Mouse (Mus musculus): Measurements from ENCODE around the gene Rfc5. TPM values are rescaled to one million over a fixed set of nuclear protein-coding genes. Genes with fewer than 3 reads are reported as not detected.

Gene Rfc5
- polyA plus RNA-seq, 1 experiment from 2014 or later: 30.7 TPM

DNA sequence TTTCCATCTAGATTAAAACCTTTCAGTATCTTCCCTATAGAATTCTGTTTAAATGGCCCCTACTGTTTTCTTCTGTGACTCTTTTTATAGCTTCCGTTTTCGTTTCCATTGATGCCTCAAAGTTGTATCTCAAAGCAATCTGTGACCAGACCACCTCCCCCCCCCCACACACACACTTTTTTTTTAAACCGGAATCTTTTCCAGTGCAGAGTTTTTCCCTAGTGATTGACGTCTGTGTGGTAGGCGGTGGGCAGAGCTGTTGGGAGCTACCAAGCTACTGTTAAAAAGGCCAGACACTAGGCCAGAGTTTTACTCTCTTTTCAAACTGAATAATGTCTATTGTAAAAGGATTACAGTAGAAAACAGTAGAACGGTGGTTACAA lies 30.6 kb downstream of the Rfc5 start:
- ATAC-seq (ENCODE audit: low FRiP score, low TSS enrichment) (no peak), DNase-seq (peak; percentile 30)
- Histone ChIP-seq H3K9ac (replicated peaks; ENCODE audit: low read length) (peak overlapping the region; percentile 96), H3K4me3 (replicated peaks; ENCODE audit: low read depth, low read length) (peak overlapping the region; percentile 98), H3K27me3 (ENCODE audit: control insufficient read depth, insufficient read depth, low read length) (no peaks in the 10 kb centered on the region), H3K9me3 (ENCODE audit: control insufficient read depth, low read length) (no peaks in the 10 kb centered on the region), H3K36me3 (ENCODE audit: control insufficient read depth, insufficient read depth, low read length) (no peaks in the 10 kb centered on the region), H3K4me1 (ENCODE audit: control insufficient read depth, insufficient read depth, low read length) (peaks cover 34% of the 10 kb centered on the region), H3K4me2 (ENCODE audit: low read length) (peak overlapping the region; percentile 91), H3K27ac (replicated peaks; ENCODE audit: low read depth, low read length) (peak overlapping the region; percentile 89)
- WGBS: 4% methylated on average over 6 of the region's 6 CpGs

DNA sequence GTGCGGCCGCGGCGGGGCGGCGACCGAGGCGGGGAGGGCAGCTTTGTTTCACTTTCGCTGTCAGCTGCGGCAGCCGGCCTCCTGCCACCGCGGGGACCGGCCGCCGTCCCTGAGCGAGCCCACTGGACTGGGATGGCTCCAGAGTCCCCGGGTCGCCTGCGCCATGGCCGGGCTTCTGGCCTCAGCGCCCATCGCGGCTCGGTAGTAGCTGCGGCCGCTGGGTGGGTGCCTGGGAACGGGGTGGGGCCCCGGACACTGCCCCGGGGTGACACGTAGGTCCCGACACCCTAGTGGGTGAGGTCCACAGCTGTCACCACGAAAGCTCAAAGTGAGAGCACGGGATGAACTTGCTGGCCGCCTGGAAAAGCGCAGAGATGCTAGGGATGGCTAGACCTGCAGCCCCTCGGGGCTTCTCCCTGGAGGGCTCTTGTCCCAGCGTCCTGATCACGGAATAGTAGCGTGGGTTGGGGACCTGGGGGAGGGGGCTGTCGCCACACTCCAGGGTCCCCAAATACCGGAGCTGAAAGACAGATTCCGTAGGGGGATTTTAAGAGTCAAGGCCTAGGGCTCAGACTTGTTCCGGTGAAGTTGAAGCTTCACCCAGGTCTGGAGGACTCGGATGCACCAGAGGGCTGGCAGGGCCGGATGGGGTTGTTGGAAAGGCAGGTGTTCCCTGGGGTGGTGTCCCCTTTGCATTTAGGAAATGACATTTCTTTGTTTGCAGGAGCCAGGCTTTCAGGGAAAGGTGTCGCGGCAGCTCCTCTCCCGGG lies 31.2 kb downstream of the Rfc5 start:
- Histone ChIP-seq H3K4me1 (ENCODE audit: control insufficient read depth, insufficient read depth, low read length) (peaks cover 34% of the 10 kb centered on the region), H3K36me3 (ENCODE audit: control insufficient read depth, insufficient read depth, low read length) (no peaks in the 10 kb centered on the region)
- under 1% methylated on average over 45 of the region's 49 CpGs for WGBS

DNA sequence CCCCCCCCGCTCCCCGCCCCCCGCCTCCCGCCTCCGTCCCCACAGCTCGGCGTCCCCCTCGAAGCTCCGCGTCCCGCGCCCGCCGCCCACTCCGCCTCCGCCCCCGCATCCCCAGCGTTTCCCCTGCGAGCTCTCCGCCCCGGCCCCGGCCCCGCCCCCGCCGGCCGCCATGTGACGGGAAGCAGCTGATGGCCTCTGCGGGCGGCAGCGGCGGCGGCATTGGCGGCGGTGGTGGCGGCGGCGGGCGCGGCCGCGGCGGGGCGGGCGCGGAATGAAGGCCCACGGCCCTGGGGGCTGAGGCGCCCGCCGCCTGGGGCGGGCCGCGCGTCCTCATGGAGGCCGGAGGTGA lies 31.7 kb downstream of the Rfc5 start, which contains the start of gene Wsb2:
Gene Wsb2, plus strand, starts transcription at position 176 of the 349 bp plus-strand sequence.
- no peaks in the 10 kb centered on the region for H3K9me3 ChIP-seq (ENCODE audit: control insufficient read depth, low read length)
- H3K27ac ChIP-seq (replicated peaks; ENCODE audit: low read depth, low read length): peak within 1 kb of the TSS; percentile 89
- ATAC-seq (ENCODE audit: low FRiP score, low TSS enrichment) (peak; percentile 80), DNase-seq (peak; percentile 89)
- peak within 1 kb of the TSS; percentile 98 for H3K4me3 ChIP-seq (replicated peaks; ENCODE audit: low read depth, low read length)
- peak within 1 kb of the TSS; percentile 91 for H3K4me2 ChIP-seq (ENCODE audit: low read length)
- H3K9ac ChIP-seq (replicated peaks; ENCODE audit: low read length): peak within 1 kb of the TSS; percentile 96
- no peaks in the 10 kb centered on the region for H3K36me3 ChIP-seq (ENCODE audit: control insufficient read depth, insufficient read depth, low read length)
- peaks cover 34% of the 10 kb centered on the region for H3K4me1 ChIP-seq (ENCODE audit: control insufficient read depth, insufficient read depth, low read length)
- 0% methylated on average over 14 of the region's 54 CpGs for WGBS
- H3K27me3 ChIP-seq (ENCODE audit: control insufficient read depth, insufficient read depth, low read length): no peaks in the 10 kb centered on the region

More for the DNA sequence above, 31.2 kb downstream of the Rfc5 start:
- Histone ChIP-seq H3K27ac (replicated peaks; ENCODE audit: low read depth, low read length) (peak overlapping the region; percentile 89), H3K4me2 (ENCODE audit: low read length) (peak overlapping the region; percentile 91), H3K9me3 (ENCODE audit: control insufficient read depth, low read length) (no peaks in the 10 kb centered on the region), H3K9ac (replicated peaks; ENCODE audit: low read length) (peak overlapping the region; percentile 96), H3K4me3 (replicated peaks; ENCODE audit: low read depth, low read length) (peak overlapping the region; percentile 98), H3K27me3 (ENCODE audit: control insufficient read depth, insufficient read depth, low read length) (no peaks in the 10 kb centered on the region)
- DNase-seq (peak; percentile 59), ATAC-seq (ENCODE audit: low FRiP score, low TSS enrichment) (peak; percentile 56)

DNA sequence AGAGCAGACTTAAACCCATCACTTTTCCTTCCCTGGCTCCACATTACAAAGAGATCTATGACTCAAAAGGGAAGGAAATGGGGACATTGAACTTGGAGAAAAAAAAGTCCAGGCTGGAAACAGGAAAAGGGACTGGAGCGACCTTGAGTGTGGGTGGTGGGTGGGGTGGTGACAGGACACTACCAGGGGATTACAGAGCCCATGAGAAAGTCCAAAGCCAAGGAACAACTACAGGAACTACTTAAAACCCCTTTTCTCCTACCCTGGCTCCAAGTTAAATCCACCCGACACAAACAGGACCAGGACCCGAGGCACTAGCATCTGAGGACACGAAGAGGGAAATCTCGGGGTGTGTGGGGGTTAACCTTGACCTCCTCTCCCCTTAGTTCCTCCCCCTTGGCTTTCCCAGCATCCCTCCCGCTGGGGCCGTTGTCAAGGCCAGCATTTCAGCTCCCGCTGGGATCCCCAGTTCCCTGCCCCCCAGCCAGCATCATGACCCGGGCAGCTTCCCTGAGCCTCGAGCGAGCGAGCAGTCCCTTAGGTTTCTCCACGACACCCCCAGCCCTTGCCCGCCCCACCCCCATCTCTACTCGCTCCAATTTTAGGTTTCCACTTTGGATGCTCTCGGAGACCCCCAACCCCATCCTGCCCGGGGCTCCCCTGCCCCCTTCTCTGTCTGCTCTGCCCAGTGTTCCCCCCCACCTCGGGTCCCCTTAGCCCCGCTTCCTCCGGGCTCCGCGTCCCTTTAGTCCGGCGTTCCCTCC lies 32.3 kb downstream of the Rfc5 start:
- peak; percentile 63 for ATAC-seq (ENCODE audit: low FRiP score, low TSS enrichment)
- 0% methylated on average over 24 of the region's 24 CpGs for WGBS
- Histone ChIP-seq H3K27me3 (ENCODE audit: control insufficient read depth, insufficient read depth, low read length) (no peaks in the 10 kb centered on the region), H3K4me2 (ENCODE audit: low read length) (peak overlapping the region; percentile 91), H3K36me3 (ENCODE audit: control insufficient read depth, insufficient read depth, low read length) (no peaks in the 10 kb centered on the region), H3K9me3 (ENCODE audit: control insufficient read depth, low read length) (no peaks in the 10 kb centered on the region), H3K27ac (replicated peaks; ENCODE audit: low read depth, low read length) (peak overlapping the region; percentile 89), H3K4me3 (replicated peaks; ENCODE audit: low read depth, low read length) (peak overlapping the region; percentile 98), H3K4me1 (ENCODE audit: control insufficient read depth, insufficient read depth, low read length) (peaks cover 34% of the 10 kb centered on the region), H3K9ac (replicated peaks; ENCODE audit: low read length) (peak overlapping the region; percentile 96)
- peak; percentile 66 for DNase-seq

DNA sequence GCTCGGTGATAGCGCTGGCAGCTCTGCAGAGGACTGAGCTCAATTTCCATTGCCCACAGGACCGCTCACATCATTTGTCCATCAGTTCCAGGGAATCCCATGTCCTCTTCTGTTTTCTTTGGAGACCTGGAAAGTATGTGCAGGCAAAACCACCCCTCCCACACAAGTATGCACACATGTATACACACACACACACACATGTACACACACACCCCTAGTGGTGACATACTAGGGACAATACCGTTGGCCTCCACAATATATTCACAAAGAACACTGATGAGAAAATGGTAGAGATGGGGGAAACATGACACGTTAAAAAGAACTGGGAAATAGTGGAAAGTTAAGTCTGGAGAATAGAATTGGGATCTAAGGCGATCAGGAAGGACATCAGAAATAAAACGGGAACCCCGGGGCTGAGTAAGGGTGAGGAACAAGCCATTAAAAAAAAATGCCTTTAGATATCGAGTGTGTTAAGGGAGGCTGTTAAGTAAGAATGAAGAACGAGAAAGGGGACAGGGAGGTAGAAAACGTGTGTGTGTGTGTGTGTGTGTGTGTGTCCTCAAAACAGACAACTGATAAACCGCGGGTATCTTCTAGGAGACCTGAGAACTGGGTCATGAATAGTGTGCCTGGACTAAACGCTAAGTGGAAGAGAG lies 33.1 kb downstream of the Rfc5 start:
- ATAC-seq (ENCODE audit: low FRiP score, low TSS enrichment) (no peak), DNase-seq (peak; percentile 28)
- H3K4me1 ChIP-seq (ENCODE audit: control insufficient read depth, insufficient read depth, low read length): peaks cover 31% of the 10 kb centered on the region
- H3K36me3 ChIP-seq (ENCODE audit: control insufficient read depth, insufficient read depth, low read length): no peaks in the 10 kb centered on the region
- no peaks in the 10 kb centered on the region for H3K9me3 ChIP-seq (ENCODE audit: control insufficient read depth, low read length)
- H3K4me2 ChIP-seq (ENCODE audit: low read length): peak overlapping the region; percentile 91
- 0 out of 2 replicates have a peak overlapping the region, but pooled peaks have one; percentile 96 for H3K9ac ChIP-seq (replicated peaks; ENCODE audit: low read length)
- no peak overlapping the region for H3K27ac ChIP-seq (replicated peaks; ENCODE audit: low read depth, low read length)
- peak overlapping the region; percentile 98; the same call in 1 of the 2 replicates for H3K4me3 ChIP-seq (replicated peaks; ENCODE audit: low read depth, low read length)
- WGBS: 56% methylated on average over 14 of the region's 14 CpGs
- H3K27me3 ChIP-seq (ENCODE audit: control insufficient read depth, insufficient read depth, low read length): no peaks in the 10 kb centered on the region

DNA sequence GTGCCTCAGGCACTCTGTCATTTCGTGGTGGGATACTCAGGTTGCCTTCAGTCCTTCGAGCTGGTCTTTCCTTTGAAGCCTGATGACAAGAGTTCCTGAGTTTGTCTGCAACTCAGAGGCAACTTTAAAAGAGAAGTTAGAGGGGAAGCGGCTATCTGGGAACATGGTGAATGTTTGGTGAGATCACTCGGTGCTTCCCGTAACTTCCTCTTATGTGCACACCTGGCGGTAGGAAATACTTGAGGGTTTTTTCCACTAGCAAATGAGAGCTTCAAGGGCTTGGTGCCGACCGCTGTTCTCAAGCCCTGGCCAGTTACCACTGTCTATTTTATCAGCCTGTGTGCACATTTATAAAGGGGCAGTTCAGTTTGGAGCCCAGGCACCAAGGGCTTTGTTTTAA lies 34.7 kb downstream of the Rfc5 start:
- DNase-seq (no peak), ATAC-seq (ENCODE audit: low FRiP score, low TSS enrichment) (no peak)
- Histone ChIP-seq H3K36me3 (ENCODE audit: control insufficient read depth, insufficient read depth, low read length) (no peaks in the 10 kb centered on the region), H3K27me3 (ENCODE audit: control insufficient read depth, insufficient read depth, low read length) (no peaks in the 10 kb centered on the region), H3K4me1 (ENCODE audit: control insufficient read depth, insufficient read depth, low read length) (peaks cover 16% of the 10 kb centered on the region), H3K27ac (replicated peaks; ENCODE audit: low read depth, low read length) (no peak overlapping the region), H3K9me3 (ENCODE audit: control insufficient read depth, low read length) (no peaks in the 10 kb centered on the region), H3K4me3 (replicated peaks; ENCODE audit: low read depth, low read length) (no peak overlapping the region), H3K9ac (replicated peaks; ENCODE audit: low read length) (no peak overlapping the region), H3K4me2 (ENCODE audit: low read length) (no peak overlapping the region)
- 81% methylated on average over 8 of the region's 8 CpGs for WGBS

DNA sequence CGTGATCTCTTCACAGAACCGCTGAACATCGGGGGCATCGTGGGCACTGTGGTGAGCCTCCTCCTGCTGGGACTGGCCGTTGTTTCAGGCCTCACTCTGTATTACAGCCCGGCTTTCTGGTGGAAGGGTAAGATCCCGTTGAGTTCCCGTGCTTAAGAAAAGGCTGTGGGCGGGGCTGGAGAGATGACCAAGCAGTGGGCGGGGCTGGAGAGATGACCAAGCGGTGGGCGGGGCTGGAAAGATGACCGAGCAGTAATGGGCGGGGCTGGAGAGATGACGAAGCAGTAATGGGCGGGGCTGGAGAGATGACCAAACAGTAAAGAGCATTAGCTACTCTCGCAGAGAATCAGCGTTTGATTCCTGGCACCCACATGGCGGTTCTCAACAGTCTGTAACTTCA lies 40.6 kb downstream of the Rfc5 start:
- Histone ChIP-seq H3K4me2 (ENCODE audit: low read length) (peak overlapping the region; percentile 14; the same call in 1 of the 2 replicates), H3K4me3 (replicated peaks; ENCODE audit: low read depth, low read length) (no peak overlapping the region), H3K9ac (replicated peaks; ENCODE audit: low read length) (no peak overlapping the region), H3K9me3 (ENCODE audit: control insufficient read depth, low read length) (no peaks in the 10 kb centered on the region), H3K4me1 (ENCODE audit: control insufficient read depth, insufficient read depth, low read length) (no peaks in the 10 kb centered on the region), H3K27me3 (ENCODE audit: control insufficient read depth, insufficient read depth, low read length) (no peaks in the 10 kb centered on the region), H3K36me3 (ENCODE audit: control insufficient read depth, insufficient read depth, low read length) (no peaks in the 10 kb centered on the region), H3K27ac (replicated peaks; ENCODE audit: low read depth, low read length) (no peak overlapping the region)
- 28% methylated on average over 19 of the region's 19 CpGs for WGBS
- ATAC-seq (ENCODE audit: low FRiP score, low TSS enrichment) (peak; percentile 46; the same call in 1 of the 2 replicates), DNase-seq (peak; percentile 77)

DNA sequence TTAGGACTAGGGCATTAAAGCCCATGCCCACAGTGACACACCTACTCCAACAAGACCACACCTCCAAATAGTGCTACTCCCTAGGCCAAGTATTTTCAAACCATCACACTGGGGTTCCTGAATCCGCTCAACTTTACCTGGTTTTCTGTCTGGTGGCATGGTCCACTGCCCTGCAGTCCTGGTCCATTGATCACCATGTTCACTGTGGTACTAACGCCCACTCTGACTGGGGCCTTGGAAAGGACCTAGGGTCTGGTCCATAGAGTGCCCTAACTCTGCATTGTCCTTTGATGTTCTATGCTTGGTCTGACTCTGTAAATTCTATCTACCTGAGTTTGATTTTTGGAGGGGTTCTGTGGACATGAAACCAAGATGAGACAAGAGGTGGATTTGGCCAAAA lies 41.0 kb downstream of the Rfc5 start:
- 87% methylated on average over 2 of the region's 2 CpGs for WGBS

More for the DNA sequence above, 41.0 kb downstream of the Rfc5 start:
- Histone ChIP-seq H3K4me2 (ENCODE audit: low read length) (peak overlapping the region; percentile 14; the same call in 1 of the 2 replicates), H3K4me3 (replicated peaks; ENCODE audit: low read depth, low read length) (no peak overlapping the region), H3K27me3 (ENCODE audit: control insufficient read depth, insufficient read depth, low read length) (no peaks in the 10 kb centered on the region), H3K27ac (replicated peaks; ENCODE audit: low read depth, low read length) (no peak overlapping the region), H3K9ac (replicated peaks; ENCODE audit: low read length) (no peak overlapping the region), H3K9me3 (ENCODE audit: control insufficient read depth, low read length) (no peaks in the 10 kb centered on the region), H3K4me1 (ENCODE audit: control insufficient read depth, insufficient read depth, low read length) (no peaks in the 10 kb centered on the region), H3K36me3 (ENCODE audit: control insufficient read depth, insufficient read depth, low read length) (no peaks in the 10 kb centered on the region)
- DNase-seq (no peak), ATAC-seq (ENCODE audit: low FRiP score, low TSS enrichment) (no peak)
